ENCODE assay signal across 12 mouse cellular contexts in genomic region chr14:34905697-34906096, GRCm38 (mm10).
"Had no signal": no experiment of that assay in that cellular context is flagged by ENCODE, and none has a peak within 500 bp of the region (broad histone marks: within the 10 kb centered on the region; RNA-seq: fewer than 3 reads in every experiment).

No protein-coding gene starts in this region.

- DNase-seq: retina, postnatal 1 day; right cerebral cortex, adult 18-20 months; right cerebral cortex, postnatal 14 days; right cerebral cortex, postnatal 25 days; right cerebral cortex, postnatal 4 days; spleen, adult 18-20 months; thymus, adult 18-20 months; thymus, adult 2 months; thymus, postnatal 14 days; thymus, postnatal 25 days; thymus, postnatal 36 days; thymus, postnatal 4 days had no signal
